Mouse (Mus musculus) c-Kit-positive CD71-positive TER-119-positive erythroid progenitor cells, embryonic 14.5 days (primary cell): ENCODE measurements around the gene Ogfod3.
A peak's percentile ranks its signal among the peaks of the same experiment; 100 is the strongest.

Experiments used
- DNase-seq: peaks from one replicate; pipeline ENCODE4 v3.0.0-alpha.2; 2013; ENCODE audit warnings: low spot score

The Ogfod3 gene

GRCm38 (mm10) chr11:121204161-121205006, at the start of gene Ogfod3, which contains the start of gene Hexdc:
Gene Ogfod3, minus strand, starts transcription at chr11:121204711.
Gene Hexdc, plus strand, starts transcription at chr11:121204433.
- DNase-seq, result peak; percentile 98

- no peak for DNase-seq
These were observed 45.7 kb upstream of the Ogfod3 start for GRCm38 (mm10) chr11:121250196-121250595.

- DNase-seq, result peak; percentile 79
These were observed 35.2 kb upstream of the Ogfod3 start for GRCm38 (mm10) chr11:121239669-121240068.

GRCm38 (mm10) chr11:121237345-121238128, 33.0 kb upstream of the Ogfod3 start:
- DNase-seq, result peak; percentile 66

- peak; percentile 100 for DNase-seq
These were observed 32.2 kb upstream of the Ogfod3 start, which contains the start of gene Narf for GRCm38 (mm10) chr11:121236564-121237344. Gene Narf, plus strand, starts transcription at chr11:121237253.

- DNase-seq, result peak; percentile 71
These were observed 31.1 kb upstream of the Ogfod3 start for GRCm38 (mm10) chr11:121235475-121236238.

- peak; percentile 29 for DNase-seq
These were observed 28.2 kb upstream of the Ogfod3 start for GRCm38 (mm10) chr11:121232706-121233105.

GRCm38 (mm10) chr11:121231628-121232291, 27.2 kb upstream of the Ogfod3 start:
- DNase-seq, result no peak

GRCm38 (mm10) chr11:121231191-121231590, 26.7 kb upstream of the Ogfod3 start:
- no peak for DNase-seq

GRCm38 (mm10) chr11:121229018-121229439, 24.5 kb upstream of the Ogfod3 start, which contains the start of gene Cybc1:
Gene Cybc1, minus strand, starts transcription at chr11:121229322.
- DNase-seq, result peak; percentile 73

GRCm38 (mm10) chr11:121228129-121229017, 23.9 kb upstream of the Ogfod3 start:
- DNase-seq, result no peak

- DNase-seq, result no peak
These were observed 17.0 kb upstream of the Ogfod3 start for GRCm38 (mm10) chr11:121221321-121222010.

GRCm38 (mm10) chr11:121220771-121221170, 16.3 kb upstream of the Ogfod3 start:
- DNase-seq, result no peak

- no peak for DNase-seq
These were observed 15.3 kb upstream of the Ogfod3 start for GRCm38 (mm10) chr11:121219776-121220175.

GRCm38 (mm10) chr11:121216831-121217230, 12.3 kb upstream of the Ogfod3 start:
- DNase-seq, result no peak

- DNase-seq, result no peak
These were observed 701 bp downstream of the Ogfod3 start for GRCm38 (mm10) chr11:121203859-121204160.

GRCm38 (mm10) chr11:121201436-121202198, 2.9 kb downstream of the Ogfod3 start:
- DNase-seq, result peak; percentile 20

- DNase-seq, result no peak
These were observed 3.7 kb downstream of the Ogfod3 start for GRCm38 (mm10) chr11:121200781-121201180.
